Mouse (Mus musculus) midbrain, embryonic 11.5 days (tissue): Measurements from ENCODE around the gene Haus6. TPM values are rescaled to one million over a fixed set of nuclear protein-coding genes. Genes with fewer than 3 reads are reported as not detected.
"Not testable (repeated sequence)": the region's sequence is repeated elsewhere in the genome, so short reads cannot be mapped to it uniquely, and the experiment has no call there.

Source experiments
- ATAC-seq: fragments of 200-750 bp; cut with Nextera tagmentation; 2 replicates; pipeline ENCODE4 v1.8.0; 2017; ENCODE audit warnings: moderate TSS enrichment, moderate library complexity; ENCODE audit not compliant: low FRiP score
- DNase-seq: peaks from one replicate; pipeline ENCODE4 v3.0.0; 2015; ENCODE audit warnings: low spot score; ENCODE audit errors: missing footprints
- H3K27ac ChIP-seq: fragments of 300-500 bp; sonication (generic); 2 replicates; pipeline ENCODE4 v1.5.1; 2014; ENCODE audit warnings: low read depth, low read length
- H3K27me3 ChIP-seq: fragments of 300-500 bp; sonication (generic); 2 replicates; pipeline ENCODE4 v1.6.1; 2014; ENCODE audit warnings: mild to moderate bottlenecking, low read length, moderate library complexity, mixed read lengths; ENCODE audit not compliant: control insufficient read depth, insufficient read depth
- H3K36me3 ChIP-seq: fragments of 300-500 bp; sonication (generic); 2 replicates; pipeline ENCODE4 v1.6.1; 2014; ENCODE audit warnings: mild to moderate bottlenecking, low read length, moderate library complexity, mixed read lengths; ENCODE audit not compliant: control insufficient read depth, insufficient read depth
- H3K4me1 ChIP-seq: fragments of 300-500 bp; sonication (generic); 2 replicates; pipeline ENCODE4 v1.6.1; 2014; ENCODE audit warnings: low read length; ENCODE audit not compliant: control insufficient read depth, insufficient read depth
- H3K4me2 ChIP-seq: fragments of 300-500 bp; sonication (generic); 2 replicates; pipeline ENCODE4 v1.6.1; 2014; ENCODE audit warnings: mild to moderate bottlenecking, moderate library complexity
- H3K4me3 ChIP-seq: fragments of 300-500 bp; sonication (generic); 2 replicates; pipeline ENCODE4 v1.5.1; 2014; ENCODE audit warnings: low read depth, low read length
- H3K9ac ChIP-seq: fragments of 300-500 bp; sonication (generic); 2 replicates; pipeline ENCODE4 v1.6.1; 2014; ENCODE audit warnings: low read length
- H3K9me3 ChIP-seq: fragments of 300-500 bp; sonication (generic); 2 replicates; pipeline ENCODE4 v1.6.1; 2016; ENCODE audit warnings: low read length; ENCODE audit not compliant: control insufficient read depth
- WGBS: fragments of 180-500 bp; shearing (Covaris S2); extraction: QIAGEN DNeasy Blood & Tissue Kit; methylation state at CpG from one replicate; pipeline ENCODE4 v1.1.7; 2014; 5-methylcytosine and 5-hydroxymethylcytosine counted together
- polyA plus RNA-seq: library from polyadenylated mRNA; unstranded; fragments of >200 nt; fragmentation: Nextera tagmentation; extraction: Ambion mirVana; gene quantifications from 2 replicates; pipeline ENCODE4 v1.2.1, GENCODE M21; 2014

Haus6 gene
- polyA plus RNA-seq, result 28.8 and 29.7 TPM in 2 replicates

GRCm38 (mm10) chr4:86611524-86612288 lies at the start of gene Haus6:
Gene Haus6 (minus strand): TSS chr4:86612055.
- peak; percentile 100 for ATAC-seq

GRCm38 (mm10) chr4:86657176-86657575 lies 45.3 kb upstream of the Haus6 start:
- Histone ChIP-seq H3K4me2 (no peak overlapping the region), H3K36me3 (peaks cover 7% of the 10 kb centered on the region), H3K9ac (no peak overlapping the region), H3K27ac (no peak overlapping the region), H3K4me3 (no peak overlapping the region), H3K27me3 (no peaks in the 10 kb centered on the region), H3K4me1 (no peaks in the 10 kb centered on the region), H3K9me3 (no peaks in the 10 kb centered on the region)
- no peak for ATAC-seq
- no peak for DNase-seq
- WGBS, result 97% methylated on average over 12 of the region's 12 CpGs

More at GRCm38 (mm10) chr4:86611524-86612288, at the start of gene Haus6:
- Histone ChIP-seq H3K36me3 (0 out of 2 replicates have a peak, but pooled peaks cover 3% of the 10 kb centered on the region), H3K4me2 (peak within 1 kb of the TSS; percentile 78), H3K4me1 (peaks cover 4% of the 10 kb centered on the region; the same call in 1 of the 2 replicates), H3K9me3 (no peaks in the 10 kb centered on the region), H3K27ac (peak within 1 kb of the TSS; percentile 48; the same call in 1 of the 2 replicates), H3K9ac (peak within 1 kb of the TSS; percentile 86), H3K4me3 (peak within 1 kb of the TSS; percentile 89), H3K27me3 (no peaks in the 10 kb centered on the region)
- under 1% methylated on average over 59 of the region's 59 CpGs for WGBS
- peak; percentile 98 for DNase-seq

GRCm38 (mm10) chr4:86656410-86656809 lies 44.6 kb upstream of the Haus6 start:
- not testable (repeated sequence) for H3K9ac ChIP-seq, ATAC-seq, H3K27ac ChIP-seq, H3K27me3 ChIP-seq, H3K36me3 ChIP-seq, H3K4me1 ChIP-seq, H3K4me3 ChIP-seq, DNase-seq, H3K4me2 ChIP-seq, H3K9me3 ChIP-seq
- WGBS, result 93% methylated on average over 8 of the region's 8 CpGs

- no peak for ATAC-seq
- no peaks in the 10 kb centered on the region for H3K27me3 ChIP-seq
- no peaks in the 10 kb centered on the region for H3K9me3 ChIP-seq
- 75% methylated on average over 10 of the region's 10 CpGs for WGBS
- DNase-seq, result no peak
- no peaks in the 10 kb centered on the region for H3K36me3 ChIP-seq
- H3K4me3 ChIP-seq, result no peak overlapping the region
- no peak overlapping the region for H3K9ac ChIP-seq
- H3K4me1 ChIP-seq, result no peaks in the 10 kb centered on the region
- H3K27ac ChIP-seq, result no peak overlapping the region
- H3K4me2 ChIP-seq, result no peak overlapping the region
Observed at GRCm38 (mm10) chr4:86651686-86652384, 40.0 kb upstream of the Haus6 start.

GRCm38 (mm10) chr4:86648394-86648793 lies 36.5 kb upstream of the Haus6 start:
- H3K36me3 ChIP-seq, H3K4me1 ChIP-seq, H3K27me3 ChIP-seq, H3K27ac ChIP-seq, H3K9me3 ChIP-seq, H3K4me2 ChIP-seq, H3K4me3 ChIP-seq, ATAC-seq, H3K9ac ChIP-seq, DNase-seq: not testable (repeated sequence)
- 96% methylated on average over 9 of the region's 13 CpGs for WGBS

- WGBS, result 93% methylated on average over 9 of the region's 9 CpGs
- not testable (repeated sequence) for DNase-seq, H3K27ac ChIP-seq, H3K27me3 ChIP-seq, H3K4me2 ChIP-seq, H3K9me3 ChIP-seq, ATAC-seq, H3K4me3 ChIP-seq, H3K36me3 ChIP-seq, H3K4me1 ChIP-seq, H3K9ac ChIP-seq
Observed at GRCm38 (mm10) chr4:86637561-86637960, 25.7 kb upstream of the Haus6 start.

- not testable (repeated sequence) for H3K27me3 ChIP-seq, H3K27ac ChIP-seq, DNase-seq, H3K36me3 ChIP-seq, H3K4me1 ChIP-seq, H3K4me3 ChIP-seq, H3K9ac ChIP-seq, H3K4me2 ChIP-seq, H3K9me3 ChIP-seq, ATAC-seq
Observed at GRCm38 (mm10) chr4:86634873-86635272, 23.0 kb upstream of the Haus6 start.

- not testable (repeated sequence) for H3K4me3 ChIP-seq, H3K4me1 ChIP-seq, H3K27ac ChIP-seq, H3K9ac ChIP-seq, H3K4me2 ChIP-seq, H3K9me3 ChIP-seq, ATAC-seq, H3K36me3 ChIP-seq, DNase-seq, H3K27me3 ChIP-seq
Observed at GRCm38 (mm10) chr4:86634312-86634711, 22.5 kb upstream of the Haus6 start.

GRCm38 (mm10) chr4:86632556-86632955 lies 20.7 kb upstream of the Haus6 start:
- not testable (repeated sequence) for H3K9me3 ChIP-seq, H3K4me3 ChIP-seq, ATAC-seq, H3K27ac ChIP-seq, H3K36me3 ChIP-seq, H3K27me3 ChIP-seq, H3K4me2 ChIP-seq, H3K9ac ChIP-seq, DNase-seq, H3K4me1 ChIP-seq
- WGBS, result 71% methylated on average over 4 of the region's 5 CpGs
